Mouse (Mus musculus) thymus, postnatal 25 days (tissue): Measurements from ENCODE around the gene Dusp1.

Source experiments
- DNase-seq: peaks from one replicate; pipeline ENCODE4 v3.0.0; 2022

Dusp1 gene

GRCm38 (mm10) chr17:26458049-26458448 is 103.9 kb downstream of the Dusp1 start:
- DNase-seq, result no peak

- DNase-seq, result no peak
Measured at GRCm38 (mm10) chr17:26457506-26457905, 104.4 kb downstream of the Dusp1 start.
